Mouse (Mus musculus): Measurements from ENCODE around the gene Prep. TPM values are rescaled to one million over a fixed set of nuclear protein-coding genes. Genes with fewer than 3 reads are reported as not detected.

Prep gene
- polyA plus RNA-seq, 1 experiment from 2014 or later = 24.7 TPM

DNA sequence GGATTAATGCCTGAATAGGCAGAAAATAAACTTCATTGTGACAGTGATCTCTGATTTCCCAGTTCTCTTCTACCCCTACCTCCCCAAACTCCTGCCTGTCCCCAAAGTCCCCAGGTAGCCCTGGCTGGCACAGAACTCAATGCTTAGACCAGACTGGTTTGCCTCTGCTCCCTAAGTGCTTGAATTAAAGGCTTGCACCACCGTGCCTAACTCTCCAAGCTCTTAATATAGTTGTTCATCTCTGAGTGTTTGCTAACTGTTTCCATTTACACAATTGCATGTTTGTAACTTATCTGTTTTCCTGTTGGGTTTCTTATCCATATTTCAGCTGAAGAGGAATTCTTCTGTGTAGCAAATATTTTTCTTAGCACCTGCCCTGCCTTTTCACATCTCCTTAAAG lies 6.2 kb upstream of the Prep start:
- 60% methylated on average over 1 of the region's 1 CpGs for WGBS
- Histone ChIP-seq H3K4me3 (no peak overlapping the region), H3K4me1 (peaks cover under 1% of the 10 kb centered on the region; the same call in 1 of the 2 replicates), H3K27me3 (replicated peaks) (no peaks in the 10 kb centered on the region), H3K4me2 (no peak overlapping the region), H3K9ac (no peak overlapping the region), H3K9me3 (no peaks in the 10 kb centered on the region), H3K27ac (no peak overlapping the region), H3K36me3 (replicated peaks) (no peaks in the 10 kb centered on the region)
- ATAC-seq (replicated peaks) = no peak

DNA sequence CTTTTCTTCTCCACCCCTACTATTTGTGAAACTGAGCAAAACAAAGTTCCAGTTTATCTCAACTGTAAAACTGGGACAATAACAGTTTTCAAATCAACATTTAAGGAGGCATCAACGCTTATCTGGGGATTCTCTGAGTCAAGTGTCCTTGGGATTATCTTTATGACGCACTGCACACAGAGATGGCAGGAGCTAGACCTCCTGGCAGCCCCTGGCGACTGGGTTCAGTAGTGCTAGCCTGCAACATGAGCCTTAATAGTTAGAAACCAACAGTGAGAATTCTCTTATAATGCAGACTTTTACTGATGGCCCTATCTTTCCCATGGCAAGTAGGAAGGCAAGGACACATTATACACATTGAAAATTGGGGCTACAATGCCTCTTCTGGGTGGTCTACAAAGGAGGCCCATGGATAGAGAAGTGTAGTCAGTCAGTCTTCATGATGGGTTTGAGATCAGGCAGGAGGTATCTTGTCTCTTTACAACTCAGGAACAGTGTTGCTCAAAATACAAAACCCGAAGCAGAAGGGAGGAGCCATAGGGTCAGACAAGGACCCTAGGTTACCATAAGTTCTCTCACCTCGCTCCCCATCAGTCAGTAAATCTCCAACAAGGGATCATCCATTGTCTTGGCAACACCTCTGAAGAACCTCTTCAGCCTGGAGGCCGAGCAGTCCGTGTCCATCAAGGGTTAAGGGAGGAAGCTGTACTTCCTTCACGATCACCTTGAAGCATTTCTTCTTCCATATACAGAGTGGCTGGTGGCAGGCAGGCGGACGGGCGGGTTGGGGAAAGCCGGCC lies 672 bp upstream of the Prep start:
- Histone ChIP-seq H3K9me3 (no peaks in the 10 kb centered on the region), H3K4me3 (peak overlapping the region; percentile 81), H3K9ac (peak overlapping the region; percentile 76), H3K36me3 (replicated peaks) (no peaks in the 10 kb centered on the region), H3K27me3 (replicated peaks) (no peaks in the 10 kb centered on the region), H3K4me1 (peaks cover 35% of the 10 kb centered on the region), H3K4me2 (peak overlapping the region; percentile 55), H3K27ac (peak overlapping the region; percentile 78)
- peak; percentile 4; the same call in 1 of the 2 replicates for ATAC-seq (replicated peaks)
- WGBS = 10% methylated on average over 12 of the region's 12 CpGs

DNA sequence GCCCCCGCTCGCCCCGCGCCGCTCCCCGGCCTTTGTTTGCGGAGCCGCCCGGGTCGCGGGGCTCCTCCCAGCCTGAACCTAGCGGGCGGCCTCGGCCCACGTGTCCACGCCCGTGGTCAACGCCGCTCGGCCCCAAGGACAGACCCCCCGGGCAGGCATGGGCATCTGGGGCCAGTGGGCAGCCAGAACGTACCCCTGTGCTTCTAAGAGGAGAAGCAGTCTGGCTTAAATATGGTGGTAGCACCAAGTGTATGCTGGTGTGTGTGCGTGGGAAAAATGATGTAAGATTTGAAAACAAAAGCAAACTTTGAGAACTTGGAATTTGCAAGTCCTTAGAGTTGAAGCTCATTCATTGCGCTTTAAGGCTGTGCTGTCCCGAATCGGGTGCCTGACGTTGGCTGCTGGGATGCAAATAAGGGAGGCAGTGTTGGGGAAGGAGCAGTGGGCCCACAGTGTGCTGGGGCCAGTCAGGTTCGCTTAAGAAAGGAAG lies 478 bp downstream of the Prep start:
- under 1% methylated on average over 28 of the region's 28 CpGs for WGBS
- no peaks in the 10 kb centered on the region for H3K9me3 ChIP-seq
- H3K4me1 ChIP-seq = peaks cover 35% of the 10 kb centered on the region
- peak overlapping the region; percentile 55 for H3K4me2 ChIP-seq
- peak overlapping the region; percentile 81 for H3K4me3 ChIP-seq
- H3K27ac ChIP-seq = peak overlapping the region; percentile 78
- peak overlapping the region; percentile 76 for H3K9ac ChIP-seq
- no peaks in the 10 kb centered on the region for H3K36me3 ChIP-seq (replicated peaks)
- H3K27me3 ChIP-seq (replicated peaks) = no peaks in the 10 kb centered on the region
- ATAC-seq (replicated peaks) = peak; percentile 69

DNA sequence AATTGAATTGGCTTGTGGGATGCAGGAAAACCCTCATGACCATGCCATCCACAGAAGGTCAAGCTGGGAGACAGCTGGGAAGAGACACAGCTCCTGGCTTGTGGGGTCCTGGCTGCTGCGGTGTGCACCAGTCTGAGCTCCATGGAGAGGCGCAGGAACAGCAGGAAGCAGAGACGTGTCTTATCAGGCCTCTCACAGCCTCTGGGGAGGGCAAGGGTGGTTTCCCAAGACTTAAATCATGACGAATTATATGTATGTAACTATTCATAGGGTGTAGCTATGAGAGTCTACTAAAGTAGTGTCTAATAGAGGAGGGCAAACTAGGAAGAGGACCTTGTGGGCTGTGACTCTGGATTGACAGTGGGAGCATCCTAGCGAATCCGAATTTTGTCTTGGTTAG lies 2.6 kb downstream of the Prep start:
- Histone ChIP-seq H3K4me3 (no peak overlapping the region), H3K9me3 (no peaks in the 10 kb centered on the region), H3K27me3 (replicated peaks) (no peaks in the 10 kb centered on the region), H3K27ac (no peak overlapping the region), H3K9ac (no peak overlapping the region), H3K36me3 (replicated peaks) (no peaks in the 10 kb centered on the region), H3K4me2 (no peak overlapping the region), H3K4me1 (peaks cover 35% of the 10 kb centered on the region)
- ATAC-seq (replicated peaks) = no peak
- 90% methylated on average over 6 of the region's 6 CpGs for WGBS

GRCm38 (mm10) chr10:45070362-45070761 lies 3.4 kb downstream of the Prep start:
- H3K4me2 ChIP-seq = no peak overlapping the region
- no peak overlapping the region for H3K9ac ChIP-seq
- 82% methylated on average over 5 of the region's 5 CpGs for WGBS
- no peak for ATAC-seq (replicated peaks)
- H3K4me1 ChIP-seq = peaks cover 35% of the 10 kb centered on the region
- H3K27me3 ChIP-seq (replicated peaks) = no peaks in the 10 kb centered on the region
- H3K36me3 ChIP-seq (replicated peaks) = no peaks in the 10 kb centered on the region
- H3K4me3 ChIP-seq = no peak overlapping the region
- H3K27ac ChIP-seq = no peak overlapping the region
- no peaks in the 10 kb centered on the region for H3K9me3 ChIP-seq

- H3K27ac ChIP-seq = no peak overlapping the region
- no peak overlapping the region for H3K9ac ChIP-seq
- no peak overlapping the region for H3K4me2 ChIP-seq
- H3K9me3 ChIP-seq = no peaks in the 10 kb centered on the region
- H3K4me3 ChIP-seq = no peak overlapping the region
- no peaks in the 10 kb centered on the region for H3K27me3 ChIP-seq (replicated peaks)
- H3K4me1 ChIP-seq = peaks cover 31% of the 10 kb centered on the region
- H3K36me3 ChIP-seq (replicated peaks) = no peaks in the 10 kb centered on the region
- WGBS = 80% methylated on average over 13 of the region's 13 CpGs
- no peak for ATAC-seq (replicated peaks)
Measured at GRCm38 (mm10) chr10:45070929-45071813, 4.2 kb downstream of the Prep start.

GRCm38 (mm10) chr10:45072339-45072738 lies 5.3 kb downstream of the Prep start:
- Histone ChIP-seq H3K36me3 (replicated peaks) (no peaks in the 10 kb centered on the region), H3K4me1 (peaks cover 26% of the 10 kb centered on the region), H3K27me3 (replicated peaks) (no peaks in the 10 kb centered on the region), H3K4me3 (no peak overlapping the region), H3K4me2 (no peak overlapping the region), H3K9me3 (no peaks in the 10 kb centered on the region), H3K27ac (no peak overlapping the region), H3K9ac (no peak overlapping the region)
- ATAC-seq (replicated peaks) = no peak
- 88% methylated on average over 4 of the region's 4 CpGs for WGBS

GRCm38 (mm10) chr10:45074543-45074942 lies 7.5 kb downstream of the Prep start:
- H3K4me2 ChIP-seq = no peak overlapping the region
- no peaks in the 10 kb centered on the region for H3K36me3 ChIP-seq (replicated peaks)
- H3K9ac ChIP-seq = no peak overlapping the region
- no peak overlapping the region for H3K4me3 ChIP-seq
- WGBS = 77% methylated on average over 6 of the region's 6 CpGs
- no peaks in the 10 kb centered on the region for H3K9me3 ChIP-seq
- H3K4me1 ChIP-seq = peaks cover 7% of the 10 kb centered on the region
- H3K27ac ChIP-seq = no peak overlapping the region
- ATAC-seq (replicated peaks) = no peak
- no peaks in the 10 kb centered on the region for H3K27me3 ChIP-seq (replicated peaks)

- no peak overlapping the region for H3K4me2 ChIP-seq
- H3K4me1 ChIP-seq = peaks cover 3% of the 10 kb centered on the region
- 0 out of 2 replicates have a peak, but pooled peaks have one; percentile 9 for ATAC-seq (replicated peaks)
- H3K9me3 ChIP-seq = no peaks in the 10 kb centered on the region
- WGBS = 60% methylated on average over 5 of the region's 5 CpGs
- no peak overlapping the region for H3K27ac ChIP-seq
- no peaks in the 10 kb centered on the region for H3K36me3 ChIP-seq (replicated peaks)
- no peaks in the 10 kb centered on the region for H3K27me3 ChIP-seq (replicated peaks)
- no peak overlapping the region for H3K9ac ChIP-seq
- no peak overlapping the region for H3K4me3 ChIP-seq
Measured at GRCm38 (mm10) chr10:45075491-45076051, 8.6 kb downstream of the Prep start.

DNA sequence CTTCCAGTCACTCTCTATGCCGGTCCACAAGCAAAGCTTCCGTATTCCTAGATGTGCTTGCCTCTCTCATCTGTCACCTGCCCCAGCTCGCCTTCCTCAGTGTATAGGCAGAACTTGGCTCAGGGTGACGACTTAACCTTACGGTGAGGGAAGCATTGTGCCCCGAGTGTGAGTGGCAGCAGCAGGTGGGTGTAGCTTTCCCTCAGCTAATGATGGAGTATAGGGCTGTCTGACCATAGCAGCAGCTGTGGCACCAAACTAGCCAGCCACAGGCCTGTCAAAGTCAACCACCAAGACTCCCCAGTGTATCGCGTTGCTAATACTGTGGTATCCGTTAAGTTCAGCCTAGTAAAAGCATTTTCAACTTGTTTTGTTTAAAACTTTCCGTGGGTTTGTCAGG lies 9.6 kb downstream of the Prep start:
- Histone ChIP-seq H3K4me1 (no peaks in the 10 kb centered on the region), H3K9me3 (no peaks in the 10 kb centered on the region), H3K27me3 (replicated peaks) (no peaks in the 10 kb centered on the region), H3K4me2 (no peak overlapping the region), H3K9ac (no peak overlapping the region), H3K27ac (no peak overlapping the region), H3K4me3 (no peak overlapping the region), H3K36me3 (replicated peaks) (no peaks in the 10 kb centered on the region)
- 84% methylated on average over 10 of the region's 10 CpGs for WGBS
- ATAC-seq (replicated peaks) = no peak

DNA sequence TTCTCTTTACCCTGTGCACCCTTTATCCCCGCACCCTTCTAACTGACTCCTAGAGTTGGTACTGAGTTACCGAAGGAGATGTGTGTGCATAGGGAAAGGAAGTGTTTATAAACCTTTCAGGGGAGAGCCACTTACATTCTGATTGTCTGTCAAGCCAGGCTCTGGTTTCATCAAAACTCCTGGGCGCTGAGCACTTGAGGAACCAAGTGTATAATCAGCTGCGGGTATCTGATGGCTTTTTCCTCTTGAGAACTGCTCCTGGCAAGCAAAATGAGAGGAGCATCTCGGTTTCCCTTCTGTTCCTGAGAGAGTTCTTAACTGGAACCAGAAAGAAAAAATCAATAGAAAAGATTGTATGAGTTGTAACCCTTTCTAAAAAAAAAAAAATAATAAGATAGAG lies 10.3 kb downstream of the Prep start:
- no peak overlapping the region for H3K9ac ChIP-seq
- no peaks in the 10 kb centered on the region for H3K4me1 ChIP-seq
- no peaks in the 10 kb centered on the region for H3K36me3 ChIP-seq (replicated peaks)
- H3K27me3 ChIP-seq (replicated peaks) = no peaks in the 10 kb centered on the region
- H3K9me3 ChIP-seq = no peaks in the 10 kb centered on the region
- H3K4me2 ChIP-seq = no peak overlapping the region
- H3K4me3 ChIP-seq = no peak overlapping the region
- H3K27ac ChIP-seq = no peak overlapping the region
- 72% methylated on average over 5 of the region's 5 CpGs for WGBS
- ATAC-seq (replicated peaks) = no peak

- Histone ChIP-seq H3K27ac (no peak overlapping the region), H3K36me3 (replicated peaks) (no peaks in the 10 kb centered on the region), H3K4me3 (no peak overlapping the region), H3K9ac (no peak overlapping the region), H3K9me3 (no peaks in the 10 kb centered on the region), H3K27me3 (replicated peaks) (no peaks in the 10 kb centered on the region), H3K4me2 (no peak overlapping the region), H3K4me1 (peaks cover 10% of the 10 kb centered on the region)
- WGBS = 85% methylated on average over 5 of the region's 5 CpGs
- no peak for ATAC-seq (replicated peaks)
Measured at GRCm38 (mm10) chr10:45079756-45080155, 12.8 kb downstream of the Prep start.
